Mouse (Mus musculus) myocyte (in vitro differentiated cells): ENCODE measurements around the gene Ect2l. TPM values are rescaled to one million over a fixed set of nuclear protein-coding genes. Genes with fewer than 3 reads are reported as not detected.

Experiments used
- H3K27me3 ChIP-seq: one replicate; pipeline ENCODE4 v1.6.1; 2011; ENCODE audit not compliant: control insufficient read depth, insufficient read depth, insufficient read length
- H3K36me3 ChIP-seq: one replicate; pipeline ENCODE4 v1.6.1; 2011; ENCODE audit not compliant: control insufficient read depth, insufficient read depth
- H3K4me2 ChIP-seq: one replicate; pipeline ENCODE4 v1.6.1; 2011; ENCODE audit warnings: low read depth, control low read depth
- H3K4me3 ChIP-seq: one replicate; pipeline ENCODE4 v1.5.1; 2011; ENCODE audit warnings: mild to moderate bottlenecking, control low read depth, moderate library complexity
- H3K79me2 ChIP-seq: one replicate; pipeline ENCODE4 v1.6.1; 2011; ENCODE audit not compliant: control insufficient read depth, insufficient read depth
- H3ac ChIP-seq: one replicate; pipeline ENCODE4 v1.6.1; 2011; ENCODE audit not compliant: control insufficient read depth, insufficient read length
- CEBPB ChIP-seq: IDR thresholded peaks from 2 replicates; pipeline ENCODE4 v1.6.1; 2011; ENCODE audit warnings: mild to moderate bottlenecking, moderate library complexity; ENCODE audit not compliant: poor library complexity, insufficient read depth, severe bottlenecking
- E2F4 ChIP-seq: IDR thresholded peaks from one replicate; pipeline ENCODE4 v1.6.1; 2011; ENCODE audit warnings: mild to moderate bottlenecking, control low read depth, moderate library complexity; ENCODE audit not compliant: insufficient read depth
- MAX ChIP-seq: IDR thresholded peaks from one replicate; pipeline ENCODE4 v1.6.1; 2011; ENCODE audit warnings: low read depth, mild to moderate bottlenecking, control low read depth
- MYOD1 ChIP-seq, 3 experiments: IDR thresholded peaks; one replicate each; pipeline ENCODE4 v1.6.1; 2011; ENCODE audit warnings: control low read depth in 2 of 3, low read depth in 2 of 3, mild to moderate bottlenecking in 2 of 3, moderate library complexity in 1 of 3; ENCODE audit not compliant: insufficient read length in 2 of 3, control insufficient read depth in 1 of 3
- MYOG ChIP-seq, 3 experiments: IDR thresholded peaks; one replicate each; pipeline ENCODE4 v1.6.1; 2011; ENCODE audit warnings: control low read depth in 2 of 3, low read depth in 2 of 3, mild to moderate bottlenecking in 2 of 3; ENCODE audit not compliant: insufficient read length in 2 of 3, control insufficient read depth in 1 of 3, insufficient read depth in 1 of 3
- POLR2A ChIP-seq: IDR thresholded peaks from one replicate; pipeline ENCODE4 v1.6.1; 2011; ENCODE audit warnings: low read depth, mild to moderate bottlenecking, control low read depth, moderate library complexity; ENCODE audit not compliant: insufficient read length
- POLR2AphosphoS2 ChIP-seq: IDR thresholded peaks from one replicate; pipeline ENCODE4 v1.6.1; 2011; ENCODE audit warnings: low read depth, control low read depth; ENCODE audit not compliant: insufficient read length
- REST ChIP-seq: IDR thresholded peaks from one replicate; pipeline ENCODE4 v1.6.1; 2011; ENCODE audit warnings: mild to moderate bottlenecking, control low read depth, moderate library complexity; ENCODE audit not compliant: insufficient read depth, insufficient read length
- SRF ChIP-seq: IDR thresholded peaks from one replicate; pipeline ENCODE4 v1.6.1; 2011; ENCODE audit warnings: low read depth; ENCODE audit not compliant: control insufficient read depth, insufficient read length
- TCF12 ChIP-seq: IDR thresholded peaks from one replicate; pipeline ENCODE4 v1.6.1; 2011; ENCODE audit warnings: mild to moderate bottlenecking, control low read depth; ENCODE audit not compliant: poor library complexity, insufficient read depth, severe bottlenecking
- TCF3 ChIP-seq: IDR thresholded peaks from one replicate; pipeline ENCODE4 v1.6.1; 2011; ENCODE audit warnings: low read depth, control low read depth; ENCODE audit not compliant: insufficient read length
- USF1 ChIP-seq: IDR thresholded peaks from one replicate; pipeline ENCODE4 v1.6.1; 2011; ENCODE audit warnings: low read depth, mild to moderate bottlenecking, control low read depth, moderate library complexity
- polyA plus RNA-seq: library from polyadenylated mRNA; unstranded; fragments of >200 nt; fragmentation: generic; extraction: Trizol; gene quantifications from one replicate; pipeline ENCODE4 v1.2.1, GENCODE M21; 2012; ENCODE audit warnings: missing spikeins

The Ect2l gene
- polyA plus RNA-seq, 1 experiment, result 1.1 TPM

- H3K36me3 ChIP-seq, result no peaks in the 10 kb centered on the region
- H3K4me2 ChIP-seq, result no peak overlapping the region
- H3ac ChIP-seq, result no peak overlapping the region
- H3K27me3 ChIP-seq, result no peaks in the 10 kb centered on the region
- no peak overlapping the region for H3K4me3 ChIP-seq
- TF ChIP-seq REST (no peak), MYOD1 (IDR thresholded peaks at IDR 0.05; ENCODE audit: control insufficient read depth in 1 of 3, insufficient read length in 2 of 3, low read depth in 2 of 3) (no peak), MAX (no peak), POLR2A (no peak), TCF12 (no peak), USF1 (no peak), POLR2AphosphoS2 (no peak), SRF (no peak)
- H3K79me2 ChIP-seq, result no peaks in the 10 kb centered on the region
Measured at GRCm38 (mm10) chr10:18219351-18219750, 8.7 kb upstream of the Ect2l start.

GRCm38 (mm10) chr10:18214124-18214523 is 3.4 kb upstream of the Ect2l start:
- H3K4me3 ChIP-seq, result no peak overlapping the region
- no peak overlapping the region for H3K4me2 ChIP-seq
- no peaks in the 10 kb centered on the region for H3K36me3 ChIP-seq
- H3ac ChIP-seq, result no peak overlapping the region
- H3K79me2 ChIP-seq, result no peaks in the 10 kb centered on the region
- no peak for TF ChIP-seq POLR2AphosphoS2
- TF ChIP-seq MAX, result no peak
- TF ChIP-seq SRF, result no peak
- TF ChIP-seq MYOD1 (IDR thresholded peaks at IDR 0.05; ENCODE audit: control insufficient read depth in 1 of 3, insufficient read length in 2 of 3, low read depth in 2 of 3), result no peak
- no peak for TF ChIP-seq USF1
- no peak for TF ChIP-seq MYOG (IDR thresholded peaks at IDR 0.05; ENCODE audit: control insufficient read depth in 1 of 3, insufficient read depth in 1 of 3, insufficient read length in 2 of 3, low read depth in 2 of 3)
- no peak for TF ChIP-seq E2F4
- no peak for TF ChIP-seq TCF12
- TF ChIP-seq REST, result no peak
- TF ChIP-seq TCF3, result no peak
- no peak for TF ChIP-seq POLR2A
- TF ChIP-seq CEBPB, result no peak
- H3K27me3 ChIP-seq, result no peaks in the 10 kb centered on the region

- Histone ChIP-seq H3K4me2 (no peak overlapping the region), H3K4me3 (no peak overlapping the region), H3K27me3 (no peaks in the 10 kb centered on the region), H3ac (no peak overlapping the region), H3K36me3 (no peaks in the 10 kb centered on the region), H3K79me2 (no peaks in the 10 kb centered on the region)
- TF ChIP-seq REST, result no peak
- no peak for TF ChIP-seq TCF3
- TF ChIP-seq CEBPB, result no peak
- TF ChIP-seq MYOD1 (IDR thresholded peaks at IDR 0.05; ENCODE audit: control insufficient read depth in 1 of 3, insufficient read length in 2 of 3, low read depth in 2 of 3), result no peak
- TF ChIP-seq POLR2AphosphoS2, result no peak
- no peak for TF ChIP-seq POLR2A
- no peak for TF ChIP-seq SRF
- no peak for TF ChIP-seq E2F4
- TF ChIP-seq USF1, result no peak
- TF ChIP-seq TCF12, result no peak
- no peak for TF ChIP-seq MYOG (IDR thresholded peaks at IDR 0.05; ENCODE audit: control insufficient read depth in 1 of 3, insufficient read depth in 1 of 3, insufficient read length in 2 of 3, low read depth in 2 of 3)
Measured at GRCm38 (mm10) chr10:18213373-18213772, 2.7 kb upstream of the Ect2l start.

- TF ChIP-seq TCF12 (no peak), E2F4 (no peak), SRF (no peak), POLR2A (no peak), REST (no peak), MAX (no peak), POLR2AphosphoS2 (no peak), CEBPB (no peak), USF1 (no peak), TCF3 (no peak), MYOD1 (IDR thresholded peaks at IDR 0.05; ENCODE audit: control insufficient read depth in 1 of 3, insufficient read length in 2 of 3, low read depth in 2 of 3) (no peak), MYOG (IDR thresholded peaks at IDR 0.05; ENCODE audit: control insufficient read depth in 1 of 3, insufficient read depth in 1 of 3, insufficient read length in 2 of 3, low read depth in 2 of 3) (no peak)
- H3ac ChIP-seq, result no peak overlapping the region
- no peaks in the 10 kb centered on the region for H3K27me3 ChIP-seq
- H3K36me3 ChIP-seq, result no peaks in the 10 kb centered on the region
- no peak overlapping the region for H3K4me3 ChIP-seq
- H3K79me2 ChIP-seq, result no peaks in the 10 kb centered on the region
- H3K4me2 ChIP-seq, result no peak overlapping the region
Measured at GRCm38 (mm10) chr10:18210119-18210518, 571 bp downstream of the Ect2l start.

- Histone ChIP-seq H3K4me3 (no peak overlapping the region), H3K4me2 (no peak overlapping the region), H3K36me3 (no peaks in the 10 kb centered on the region), H3K27me3 (no peaks in the 10 kb centered on the region), H3ac (no peak overlapping the region), H3K79me2 (no peaks in the 10 kb centered on the region)
- no peak for TF ChIP-seq TCF12
- TF ChIP-seq POLR2A, result no peak
- TF ChIP-seq SRF, result no peak
- TF ChIP-seq USF1, result no peak
- TF ChIP-seq E2F4, result no peak
- no peak for TF ChIP-seq MYOD1 (IDR thresholded peaks at IDR 0.05; ENCODE audit: control insufficient read depth in 1 of 3, insufficient read length in 2 of 3, low read depth in 2 of 3)
- no peak for TF ChIP-seq MAX
- no peak for TF ChIP-seq CEBPB
- no peak for TF ChIP-seq REST
- TF ChIP-seq MYOG (IDR thresholded peaks at IDR 0.05; ENCODE audit: control insufficient read depth in 1 of 3, insufficient read depth in 1 of 3, insufficient read length in 2 of 3, low read depth in 2 of 3), result no peak
- TF ChIP-seq POLR2AphosphoS2, result no peak
- TF ChIP-seq TCF3, result no peak
Measured at GRCm38 (mm10) chr10:18204067-18204466, 6.6 kb downstream of the Ect2l start.
